Mouse (Mus musculus): Measurements from ENCODE around the gene Znrf1. TPM values are rescaled to one million over a fixed set of nuclear protein-coding genes. Genes with fewer than 3 reads are reported as not detected.

Znrf1 gene
- polyA plus RNA-seq, 1 experiment from 2014 or later = 55.3 TPM

- in situ Hi-C loops (cut with MboI; ENCODE audit: low pct_unique_long_range_greater_than_20kb) = no loop called here
- no peak for ATAC-seq
- CTCF ChIA-PET = interaction anchor here (0.8 kb wide), 1 partner anchor 12 kb away, joined by 3 read pairs; no protein-coding TSS in a partner anchor
- TF ChIP-seq CTCF (IDR thresholded peaks at IDR 0.05) = no peak
- POLR2A ChIA-PET = no interaction called here
- H3K27me3 ChIP-seq = no peaks in the 10 kb centered on the region
- no peak for DNase-seq (ENCODE audit: low read depth, low spot score)
Observed at GRCm38 (mm10) chr8:111577880-111578533, 42.1 kb downstream of the Znrf1 start.

GRCm38 (mm10) chr8:111579318-111579717, 43.4 kb downstream of the Znrf1 start:
- ChIA-PET CTCF (no interaction called here), POLR2A (no interaction called here)
- TF ChIP-seq CTCF (IDR thresholded peaks at IDR 0.05) = no peak
- ATAC-seq (no peak), DNase-seq (ENCODE audit: low read depth, low spot score) (no peak)
- no peaks in the 10 kb centered on the region for H3K27me3 ChIP-seq
- in situ Hi-C loops (cut with MboI; ENCODE audit: low pct_unique_long_range_greater_than_20kb) = no loop called here

GRCm38 (mm10) chr8:111580306-111580705, 44.4 kb downstream of the Znrf1 start:
- in situ Hi-C loops (cut with MboI; ENCODE audit: low pct_unique_long_range_greater_than_20kb) = no loop called here
- no peaks in the 10 kb centered on the region for H3K27me3 ChIP-seq
- POLR2A ChIA-PET = no interaction called here
- CTCF ChIA-PET = no interaction called here
- ATAC-seq = no peak
- no peak for TF ChIP-seq CTCF (IDR thresholded peaks at IDR 0.05)
- no peak for DNase-seq (ENCODE audit: low read depth, low spot score)

- DNase-seq (ENCODE audit: low read depth, low spot score) (no peak), ATAC-seq (no peak)
- CTCF ChIA-PET = interaction anchor here (1.1 to 1.6 kb wide), 4 partner anchors 10 to 33 kb away, joined by 3 to 4 read pairs (median 3); no protein-coding TSS in a partner anchor
- POLR2A ChIA-PET = no interaction called here
- in situ Hi-C loops (cut with MboI; ENCODE audit: low pct_unique_long_range_greater_than_20kb) = no loop called here
- no peaks in the 10 kb centered on the region for H3K27me3 ChIP-seq
- no peak for TF ChIP-seq CTCF (IDR thresholded peaks at IDR 0.05)
Observed at GRCm38 (mm10) chr8:111582386-111582785, 46.5 kb downstream of the Znrf1 start.

- in situ Hi-C loops (cut with MboI; ENCODE audit: low pct_unique_long_range_greater_than_20kb) = no loop called here
- ChIA-PET CTCF (no interaction called here), POLR2A (no interaction called here)
- ATAC-seq = no peak
- DNase-seq (ENCODE audit: low read depth, low spot score) = no peak
- TF ChIP-seq CTCF (IDR thresholded peaks at IDR 0.05) = no peak
- H3K27me3 ChIP-seq = no peaks in the 10 kb centered on the region
Observed at GRCm38 (mm10) chr8:111584946-111585345, 49.0 kb downstream of the Znrf1 start.

GRCm38 (mm10) chr8:111587545-111588094, 51.7 kb downstream of the Znrf1 start:
- ATAC-seq = no peak
- ChIA-PET CTCF (no interaction called here), POLR2A (no interaction called here)
- in situ Hi-C loops (cut with MboI; ENCODE audit: low pct_unique_long_range_greater_than_20kb) = no loop called here
- TF ChIP-seq CTCF (IDR thresholded peaks at IDR 0.05) = no peak
- no peak for DNase-seq (ENCODE audit: low read depth, low spot score)
- no peaks in the 10 kb centered on the region for H3K27me3 ChIP-seq

- no peak for TF ChIP-seq CTCF (IDR thresholded peaks at IDR 0.05)
- in situ Hi-C loops (cut with MboI; ENCODE audit: low pct_unique_long_range_greater_than_20kb) = no loop called here
- POLR2A ChIA-PET = no interaction called here
- H3K27me3 ChIP-seq = no peaks in the 10 kb centered on the region
- ATAC-seq (no peak), DNase-seq (ENCODE audit: low read depth, low spot score) (no peak)
- CTCF ChIA-PET = no interaction called here
Observed at GRCm38 (mm10) chr8:111588336-111588735, 52.4 kb downstream of the Znrf1 start.

GRCm38 (mm10) chr8:111590214-111590613, 54.3 kb downstream of the Znrf1 start:
- TF ChIP-seq CTCF (IDR thresholded peaks at IDR 0.05) = no peak
- ChIA-PET CTCF (interaction anchor here (1.1 to 1.4 kb wide), 2 partner anchors 12 to 15 kb away, joined by 3 read pairs; no protein-coding TSS in a partner anchor), POLR2A (no interaction called here)
- ATAC-seq = no peak
- no peak for DNase-seq (ENCODE audit: low read depth, low spot score)
- in situ Hi-C loops (cut with MboI; ENCODE audit: low pct_unique_long_range_greater_than_20kb) = no loop called here
- H3K27me3 ChIP-seq = no peaks in the 10 kb centered on the region

- DNase-seq (ENCODE audit: low read depth, low spot score) = no peak
- no peaks in the 10 kb centered on the region for H3K27me3 ChIP-seq
- no peak for ATAC-seq
- ChIA-PET CTCF (no interaction called here), POLR2A (interaction anchor here (1.2 kb wide), 1 partner anchor 19 kb away, joined by 3 read pairs; no protein-coding TSS in a partner anchor)
- in situ Hi-C loops (cut with MboI; ENCODE audit: low pct_unique_long_range_greater_than_20kb) = no loop called here
- TF ChIP-seq CTCF (IDR thresholded peaks at IDR 0.05) = no peak
Observed at GRCm38 (mm10) chr8:111591176-111591575, 55.3 kb downstream of the Znrf1 start.

GRCm38 (mm10) chr8:111592390-111592910, 56.6 kb downstream of the Znrf1 start:
- no peak for DNase-seq (ENCODE audit: low read depth, low spot score)
- ChIA-PET CTCF (interaction anchor here (1.5 kb wide), 1 partner anchor 16 kb away, joined by 4 read pairs; no protein-coding TSS in a partner anchor), POLR2A (no interaction called here)
- TF ChIP-seq CTCF (IDR thresholded peaks at IDR 0.05) = no peak
- in situ Hi-C loops (cut with MboI; ENCODE audit: low pct_unique_long_range_greater_than_20kb) = no loop called here
- H3K27me3 ChIP-seq = no peaks in the 10 kb centered on the region
- no peak for ATAC-seq

- in situ Hi-C loops (cut with MboI; ENCODE audit: low pct_unique_long_range_greater_than_20kb) = no loop called here
- DNase-seq (ENCODE audit: low read depth, low spot score) (no peak), ATAC-seq (no peak)
- ChIA-PET POLR2A (no interaction called here), CTCF (interaction anchor here (1.1 kb wide), 1 partner anchor 23 kb away, joined by 3 read pairs; no protein-coding TSS in a partner anchor)
- TF ChIP-seq CTCF (IDR thresholded peaks at IDR 0.05) = no peak
- no peaks in the 10 kb centered on the region for H3K27me3 ChIP-seq
Observed at GRCm38 (mm10) chr8:111594044-111594840, 58.3 kb downstream of the Znrf1 start.

All from Patski (cell line).